Comparison of ENCODE assay signal across 9 mouse cellular contexts in genomic region chr5:111510183-111510878, GRCm38 (mm10).
DNase-seq lines count a peak whose midpoint lies in the region; ATAC-seq lines count a peak whose summit lies in the region.
"Had no signal": no experiment of that assay in that cellular context is flagged by ENCODE, and none has a peak within 500 bp of the region (broad histone marks: within the 10 kb centered on the region; RNA-seq: fewer than 3 reads in every experiment).

No protein-coding gene starts in this region.

- H3K4me1 ChIP-seq in kidney, embryonic 16.5 days (ENCODE audit: insufficient read depth, low read length): peaks cover 46% of the 10 kb centered on the region
- peaks cover 35% of the 10 kb centered on the region for H3K4me1 ChIP-seq in kidney, embryonic 14.5 days (ENCODE audit: control insufficient read depth, insufficient read depth, low read length)
- H3K4me1 ChIP-seq in midbrain, embryonic 14.5 days (ENCODE audit: control insufficient read depth, insufficient read depth, low read length): peaks cover 35% of the 10 kb centered on the region

- no peak overlapping the region for H3K4me2 ChIP-seq in kidney, embryonic 16.5 days (replicated peaks; ENCODE audit: low read depth, low read length)
- no peak overlapping the region for H3K4me2 ChIP-seq in kidney, embryonic 14.5 days (replicated peaks; ENCODE audit: low read depth, low read length)
- no peak overlapping the region for H3K4me2 ChIP-seq in midbrain, embryonic 14.5 days (ENCODE audit: low read length)

- 66% methylated on average over 5 of the region's 5 CpGs for WGBS in kidney, embryonic 16.5 days
- 76% methylated on average over 5 of the region's 5 CpGs for WGBS in kidney, embryonic 14.5 days
- 76% methylated on average over 5 of the region's 5 CpGs for WGBS in midbrain, embryonic 14.5 days

- H3K4me3 ChIP-seq in kidney, embryonic 16.5 days (ENCODE audit: low read length): no peak overlapping the region
- no peak overlapping the region for H3K4me3 ChIP-seq in kidney, embryonic 14.5 days (ENCODE audit: low read length)
- H3K4me3 ChIP-seq in midbrain, embryonic 14.5 days (replicated peaks; ENCODE audit: low read depth, low read length): no peak overlapping the region

- H3K9me3 ChIP-seq in kidney, embryonic 16.5 days (ENCODE audit: low read length): no peaks in the 10 kb centered on the region
- no peaks in the 10 kb centered on the region for H3K9me3 ChIP-seq in kidney, embryonic 14.5 days (ENCODE audit: control insufficient read depth, low read length)
- no peaks in the 10 kb centered on the region for H3K9me3 ChIP-seq in midbrain, embryonic 14.5 days (ENCODE audit: control insufficient read depth, low read length)

- H3K36me3 ChIP-seq in kidney, embryonic 16.5 days (ENCODE audit: insufficient read depth, low read length): no peaks in the 10 kb centered on the region
- H3K36me3 ChIP-seq in kidney, embryonic 14.5 days (ENCODE audit: control insufficient read depth, insufficient read depth, low read length): no peaks in the 10 kb centered on the region
- no peaks in the 10 kb centered on the region for H3K36me3 ChIP-seq in midbrain, embryonic 14.5 days (ENCODE audit: control insufficient read depth, insufficient read depth, low read length)

- H3K27me3 ChIP-seq in kidney, embryonic 16.5 days (ENCODE audit: insufficient read depth, low read length): peaks cover 26% of the 10 kb centered on the region; the same call in 1 of the 2 replicates
- peaks cover 18% of the 10 kb centered on the region for H3K27me3 ChIP-seq in kidney, embryonic 14.5 days (ENCODE audit: control insufficient read depth, insufficient read depth, low read length)
- no peaks in the 10 kb centered on the region for H3K27me3 ChIP-seq in midbrain, embryonic 14.5 days (ENCODE audit: control insufficient read depth, insufficient read depth, low read length)

- peak; percentile 51 for DNase-seq in CD4-positive helper T cell, adult 2 months (ENCODE audit: low read depth, low spot score)
- DNase-seq in MEL-GATA-1-ER (ENCODE audit: extremely low read depth, low read depth): peak; percentile 44
- no peak for DNase-seq in midbrain, embryonic 14.5 days
- no peak for DNase-seq in adrenal gland, postnatal 36 days
- DNase-seq in cerebellum, adult 9-11 months: no peak
- DNase-seq: cerebellum, adult 18-20 months had no signal

- no peak for ATAC-seq in kidney, embryonic 16.5 days (ENCODE audit: low FRiP score, low TSS enrichment)
- ATAC-seq in kidney, embryonic 14.5 days (ENCODE audit: low FRiP score, low TSS enrichment): no peak
- no peak for ATAC-seq in midbrain, embryonic 14.5 days (ENCODE audit: low FRiP score, low TSS enrichment)
- ATAC-seq: hindbrain, postnatal 0 days had no signal

- no peak overlapping the region for H3K9ac ChIP-seq in kidney, embryonic 16.5 days (replicated peaks; ENCODE audit: low read length)
- H3K9ac ChIP-seq in kidney, embryonic 14.5 days (ENCODE audit: low read depth, low read length): no peak overlapping the region
- no peak overlapping the region for H3K9ac ChIP-seq in midbrain, embryonic 14.5 days (replicated peaks; ENCODE audit: low read length)

- H3K27ac ChIP-seq in kidney, embryonic 16.5 days (ENCODE audit: low read length): 0 out of 2 replicates have a peak overlapping the region, but pooled peaks have one; percentile 3
- no peak overlapping the region for H3K27ac ChIP-seq in kidney, embryonic 14.5 days (ENCODE audit: low read depth, low read length)
- H3K27ac ChIP-seq in midbrain, embryonic 14.5 days (replicated peaks; ENCODE audit: low read depth, low read length): 0 out of 2 replicates have a peak overlapping the region, but pooled peaks have one; percentile 13
- H3K27ac ChIP-seq: hindbrain, postnatal 0 days had no signal

Comparison
In these comparisons a context has a peak if more than half of its experiments do, and no peak if none do; other contexts are left out.
1. DNase-seq: peak in CD4-positive helper T cell, adult 2 months (single experiment) and MEL-GATA-1-ER (single experiment); none in midbrain, embryonic 14.5 days (single experiment), adrenal gland, postnatal 36 days (0 of 2) and cerebellum, adult 9-11 months (single experiment).